Mouse (Mus musculus) retina, adult 2 months (tissue): ENCODE measurements at regions not wholly inside any gene's neighbourhood (a gene's known extent, or its start where the extent isn't known, plus 50 kb on each side); places are given as distances from the start of the nearest gene placed in this dataset.

Source experiments
- DNase-seq: peaks from one replicate; pipeline ENCODE4 v3.0.0-alpha.2; 2012; ENCODE audit warnings: low read depth, low spot score

- no peak for DNase-seq
Measured at GRCm38 (mm10) chr2:122863343-122863970, 98.4 kb downstream of the Sqor start.

- no peak for DNase-seq
Measured at GRCm38 (mm10) chr2:122863971-122864348, 98.9 kb downstream of the Sqor start.

GRCm38 (mm10) chr2:122887111-122887510, 122.1 kb downstream of the Sqor start:
- no peak for DNase-seq

GRCm38 (mm10) chr2:122887526-122887925, 122.5 kb downstream of the Sqor start:
- DNase-seq = no peak

- no peak for DNase-seq
Measured at GRCm38 (mm10) chr2:122905129-122906072, 140.4 kb downstream of the Sqor start.

- DNase-seq = peak; percentile 13
Measured at GRCm38 (mm10) chr2:122916772-122917171, 151.7 kb downstream of the Sqor start.

- DNase-seq = no peak
Measured at GRCm38 (mm10) chr2:122937922-122938321, 172.9 kb downstream of the Sqor start.

- no peak for DNase-seq
Measured at GRCm38 (mm10) chr2:122944841-122945240, 179.8 kb downstream of the Sqor start.

GRCm38 (mm10) chr2:122945891-122946290, 180.9 kb downstream of the Sqor start:
- no peak for DNase-seq

- no peak for DNase-seq
Measured at GRCm38 (mm10) chr2:122949031-122949430, 184.0 kb downstream of the Sqor start.

GRCm38 (mm10) chr2:122961701-122962100, 196.7 kb downstream of the Sqor start:
- no peak for DNase-seq

GRCm38 (mm10) chr2:122968809-122969628, 204.0 kb downstream of the Sqor start:
- DNase-seq = no peak
